In the genomic region with DNA sequence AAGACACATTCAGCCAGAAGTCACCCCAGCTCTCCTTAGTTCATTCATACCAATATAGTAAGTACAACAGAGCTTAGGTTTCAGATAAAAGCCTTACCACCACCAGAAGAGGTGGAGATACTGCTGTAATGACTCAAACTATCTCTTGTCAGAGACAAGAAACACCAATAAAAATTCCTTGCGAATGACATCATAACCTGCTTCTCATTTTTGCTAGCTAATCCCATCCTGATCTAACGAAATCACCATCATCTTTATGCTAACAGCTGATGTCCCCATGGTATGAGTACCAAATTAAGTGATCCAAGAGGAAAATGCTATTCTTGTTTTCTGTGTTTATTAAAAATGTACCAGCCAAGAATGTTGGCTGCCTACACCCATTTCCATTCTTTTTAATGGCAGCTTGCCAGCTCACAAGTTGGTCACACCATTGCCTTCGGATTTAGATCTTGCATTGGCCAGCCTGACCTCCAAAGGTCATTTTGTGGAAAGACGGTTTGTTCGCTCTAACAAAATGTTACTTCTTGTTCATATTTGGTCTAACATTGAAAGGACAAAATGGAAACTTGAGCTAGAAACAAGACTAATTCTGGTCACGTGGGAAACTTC, we compare ENCODE assay signal across 11 mouse cellular contexts. TPM values are rescaled to one million over a fixed set of nuclear protein-coding genes. Genes with fewer than 3 reads are reported as not detected.
A peak's percentile ranks its signal among the peaks of the same experiment; 100 is the strongest.
DNase-seq lines count a peak whose midpoint lies in the region; ATAC-seq lines count a peak whose summit lies in the region.
"Had no signal": no experiment of that assay in that cellular context is flagged by ENCODE, and none has a peak within 500 bp of the region (broad histone marks: within the 10 kb centered on the region; RNA-seq: fewer than 3 reads in every experiment).

No protein-coding gene starts in this region.

- H3K27me3 ChIP-seq in embryonic facial prominence, embryonic 15.5 days = no peaks in the 10 kb centered on the region
- H3K27me3 ChIP-seq in embryonic facial prominence, embryonic 10.5 days (replicated peaks; ENCODE audit: low read depth, poor library complexity, severe bottlenecking) = no peaks in the 10 kb centered on the region
- H3K27me3 ChIP-seq in hindbrain, embryonic 15.5 days = no peaks in the 10 kb centered on the region
- H3K27me3 ChIP-seq in hindbrain, embryonic 11.5 days (ENCODE audit: control insufficient read depth, insufficient read depth, low read length) = no peaks in the 10 kb centered on the region
- H3K27me3 ChIP-seq: neural tube, embryonic 12.5 days; Patski had no signal

- H3K4me3 ChIP-seq in embryonic facial prominence, embryonic 15.5 days (replicated peaks) = no peak overlapping the region
- H3K4me3 ChIP-seq in embryonic facial prominence, embryonic 10.5 days = no peak overlapping the region
- peak overlapping the region; percentile 89; the same call in 1 of the 2 replicates for H3K4me3 ChIP-seq in hindbrain, embryonic 15.5 days
- no peak overlapping the region for H3K4me3 ChIP-seq in hindbrain, embryonic 11.5 days (ENCODE audit: low read depth, low read length)
- H3K4me3 ChIP-seq: erythroblast, embryonic 14.5 days had no signal

- no peaks in the 10 kb centered on the region for H3K36me3 ChIP-seq in embryonic facial prominence, embryonic 15.5 days
- H3K36me3 ChIP-seq in embryonic facial prominence, embryonic 10.5 days (replicated peaks) = peaks cover 2% of the 10 kb centered on the region; the same call in 1 of the 2 replicates
- no peaks in the 10 kb centered on the region for H3K36me3 ChIP-seq in hindbrain, embryonic 15.5 days
- no peaks in the 10 kb centered on the region for H3K36me3 ChIP-seq in hindbrain, embryonic 11.5 days (ENCODE audit: control insufficient read depth, insufficient read depth, low read length)
- H3K36me3 ChIP-seq: neural tube, embryonic 12.5 days had no signal

- H3K4me2 ChIP-seq in embryonic facial prominence, embryonic 15.5 days (replicated peaks) = no peak overlapping the region
- peak overlapping the region; percentile 56 for H3K4me2 ChIP-seq in hindbrain, embryonic 15.5 days
- no peak overlapping the region for H3K4me2 ChIP-seq in hindbrain, embryonic 11.5 days (replicated peaks; ENCODE audit: low read depth, low read length)

- WGBS in embryonic facial prominence, embryonic 15.5 days = 65% methylated on average over 6 of the region's 6 CpGs
- whole genome bisulfite sequencing in embryonic facial prominence, embryonic 10.5 days = 88% methylated on average over 6 of the region's 6 CpGs
- WGBS in hindbrain, embryonic 15.5 days = 74% methylated on average over 6 of the region's 6 CpGs
- 89% methylated on average over 6 of the region's 6 CpGs for WGBS in hindbrain, embryonic 11.5 days

- H3K27ac ChIP-seq in embryonic facial prominence, embryonic 15.5 days (replicated peaks) = peak overlapping the region; percentile 91; the same call in 1 of the 2 replicates
- no peak overlapping the region for H3K27ac ChIP-seq in embryonic facial prominence, embryonic 10.5 days (replicated peaks)
- H3K27ac ChIP-seq in hindbrain, embryonic 15.5 days (replicated peaks) = peak overlapping the region; percentile 100
- no peak overlapping the region for H3K27ac ChIP-seq in hindbrain, embryonic 11.5 days (ENCODE audit: low read depth, low read length)
- H3K27ac ChIP-seq: neural tube, embryonic 12.5 days had no signal

- H3K9me3 ChIP-seq in embryonic facial prominence, embryonic 15.5 days (replicated peaks) = no peaks in the 10 kb centered on the region
- H3K9me3 ChIP-seq in embryonic facial prominence, embryonic 10.5 days = no peaks in the 10 kb centered on the region
- no peaks in the 10 kb centered on the region for H3K9me3 ChIP-seq in hindbrain, embryonic 15.5 days
- no peaks in the 10 kb centered on the region for H3K9me3 ChIP-seq in hindbrain, embryonic 11.5 days (ENCODE audit: control insufficient read depth, low read length)
- H3K9me3 ChIP-seq: neural tube, embryonic 12.5 days had no signal

- ATAC-seq in embryonic facial prominence, embryonic 15.5 days (ENCODE audit: insufficient number of reproducible peaks, low FRiP score, low TSS enrichment, low read depth) = no peak
- no peak for ATAC-seq in hindbrain, embryonic 15.5 days (ENCODE audit: low FRiP score, low read depth)
- ATAC-seq in hindbrain, embryonic 11.5 days (ENCODE audit: low FRiP score) = no peak
- ATAC-seq: Patski had no signal

- H3K4me1 ChIP-seq in embryonic facial prominence, embryonic 15.5 days = peaks cover 21% of the 10 kb centered on the region; the same call in 1 of the 2 replicates
- peaks cover 29% of the 10 kb centered on the region for H3K4me1 ChIP-seq in embryonic facial prominence, embryonic 10.5 days
- peaks cover 19% of the 10 kb centered on the region for H3K4me1 ChIP-seq in hindbrain, embryonic 15.5 days (replicated peaks)
- no peaks in the 10 kb centered on the region; the same call in 1 of the 2 replicates for H3K4me1 ChIP-seq in hindbrain, embryonic 11.5 days (replicated peaks; ENCODE audit: control insufficient read depth, insufficient read depth, low read length)

- H3K9ac ChIP-seq in embryonic facial prominence, embryonic 15.5 days = no peak overlapping the region
- H3K9ac ChIP-seq in hindbrain, embryonic 15.5 days = 0 out of 2 replicates have a peak overlapping the region, but pooled peaks have one; percentile 98
- no peak overlapping the region for H3K9ac ChIP-seq in hindbrain, embryonic 11.5 days (ENCODE audit: low read depth, low read length)

- no peak for DNase-seq in embryonic facial prominence, embryonic 10.5 days (ENCODE audit: low spot score)
- no peak for DNase-seq in hindbrain, embryonic 11.5 days (ENCODE audit: low spot score)
- DNase-seq in MN1 (ENCODE audit: low spot score) = peak; percentile 29
- peak; percentile 40 to 55 for DNase-seq in kidney, postnatal 36 days
- DNase-seq in embryo, embryonic 10 days (ENCODE audit: low spot score) = no peak
- DNase-seq in urinary bladder, postnatal 14 days (ENCODE audit: low spot score) = no peak

RNA-seq across cellular contexts. Expression of gene Enah, which starts 2.0 kb away (rescaled TPM):
- polyA plus RNA-seq in embryonic facial prominence, embryonic 15.5 days (2015; fragmentation: Nextera tagmentation; extraction: Ambion mirVana) = 23.3 and 25.6 TPM in 2 replicates
- polyA plus RNA-seq in embryonic facial prominence, embryonic 10.5 days (2016; fragmentation: Nextera tagmentation; extraction: Ambion mirVana) = 30.4 and 30.6 TPM in 2 replicates
- 30.5 and 30.6 TPM in 2 replicates for polyA plus RNA-seq in hindbrain, embryonic 15.5 days (2015; fragmentation: Nextera tagmentation; extraction: Ambion mirVana)
- polyA plus RNA-seq in hindbrain, embryonic 11.5 days (2014; fragmentation: Nextera tagmentation; extraction: Ambion mirVana) = 31.9 and 49.2 TPM in 2 replicates

Comparison
In these comparisons a context has a peak if more than half of its experiments do, and no peak if none do; other contexts are left out.
1. H3K27ac ChIP-seq: peak in embryonic facial prominence, embryonic 15.5 days (single experiment) and hindbrain, embryonic 15.5 days (single experiment); none in embryonic facial prominence, embryonic 10.5 days (single experiment) and hindbrain, embryonic 11.5 days (single experiment).
2. DNase-seq: peak in MN1 (single experiment) and kidney, postnatal 36 days (2 of 2); none in embryonic facial prominence, embryonic 10.5 days (single experiment), hindbrain, embryonic 11.5 days (single experiment), embryo, embryonic 10 days (single experiment) and urinary bladder, postnatal 14 days (single experiment).